Comparison of ENCODE assay signal across 23 mouse cellular contexts in genomic region chr5:115359851-115360372, GRCm38 (mm10). TPM values are rescaled to one million over a fixed set of nuclear protein-coding genes. Genes with fewer than 3 reads are reported as not detected.
DNase-seq lines count a peak whose midpoint lies in the region; ATAC-seq and TF ChIP-seq lines count a peak whose summit lies in the region.
"Had no signal": no experiment of that assay in that cellular context is flagged by ENCODE, and none has a peak within 500 bp of the region (broad histone marks: within the 10 kb centered on the region; RNA-seq: fewer than 3 reads in every experiment).

No protein-coding gene starts in this region.

- no peak for TF ChIP-seq POLR2A in CH12.LX (IDR thresholded peaks at IDR 0.05; ENCODE audit: low read depth, low read length)

- dilution Hi-C loops in CH12.LX (cut with MboI; ENCODE audit: extremely low pct_ligation_motif_present, extremely low pct_unique_long_range_greater_than_20kb, low sequenced_read_pairs) = no loop called here

- no peak overlapping the region for H3K4me2 ChIP-seq in forebrain, embryonic 14.5 days (ENCODE audit: low read length)
- no peak overlapping the region for H3K4me2 ChIP-seq in kidney, embryonic 16.5 days (replicated peaks; ENCODE audit: low read depth, low read length)
- peak overlapping the region; percentile 97 for H3K4me2 ChIP-seq in CH12.LX (ENCODE audit: insufficient read depth, low read depth, poor library complexity, severe bottlenecking)
- H3K4me2 ChIP-seq: forebrain, embryonic 15.5 days; limb, embryonic 13.5 days; liver, embryonic 13.5 days; lung, embryonic 14.5 days; midbrain, embryonic 12.5 days; neural tube, embryonic 12.5 days; stomach, embryonic 15.5 days had no signal

- no peak for TF ChIP-seq CTCF in CH12.LX (conservative IDR thresholded peaks at IDR 0.05 in 1 of 2, IDR thresholded peaks at IDR 0.05 in 1 of 2; ENCODE audit: low read depth in 2 of 2, low read length in 2 of 2)
- TF ChIP-seq CTCF in gastrocnemius, adult 2 months (IDR thresholded peaks at IDR 0.05) = no peak

- TF ChIP-seq RAD21 in CH12.LX (IDR thresholded peaks at IDR 0.05; ENCODE audit: low read depth, low read length) = no peak

- H3K36me3 ChIP-seq in forebrain, embryonic 10.5 days (replicated peaks) = no peaks in the 10 kb centered on the region
- H3K36me3 ChIP-seq in forebrain, embryonic 14.5 days (ENCODE audit: control insufficient read depth, insufficient read depth, low read length) = no peaks in the 10 kb centered on the region
- H3K36me3 ChIP-seq in kidney, embryonic 16.5 days (ENCODE audit: insufficient read depth, low read length) = no peaks in the 10 kb centered on the region
- peaks cover 4 to 24% of the 10 kb centered on the region in 2 experiments for H3K36me3 ChIP-seq in CH12.LX (replicated peaks in 1 of 2; ENCODE audit: control insufficient read depth in 1 of 2, insufficient read depth in 1 of 2, low read length in 1 of 2)
- no peaks in the 10 kb centered on the region for H3K36me3 ChIP-seq in embryonic facial prominence, embryonic 10.5 days (replicated peaks)
- H3K36me3 ChIP-seq: forebrain, embryonic 15.5 days; heart, embryonic 10.5 days; limb, embryonic 13.5 days; liver, embryonic 13.5 days; midbrain, embryonic 12.5 days; neural tube, embryonic 12.5 days; stomach, embryonic 15.5 days had no signal

- H3K4me3 ChIP-seq in forebrain, embryonic 10.5 days = no peak overlapping the region
- H3K4me3 ChIP-seq in forebrain, embryonic 14.5 days (ENCODE audit: low read depth, low read length) = no peak overlapping the region
- no peak overlapping the region for H3K4me3 ChIP-seq in kidney, embryonic 16.5 days (ENCODE audit: low read length)
- H3K4me3 ChIP-seq in CH12.LX (replicated peaks in 1 of 3; ENCODE audit: low read depth in 2 of 3, low read length in 2 of 3, poor library complexity in 1 of 3) = peak overlapping the region in 2 of 3 experiments; percentile 68 to 76
- no peak overlapping the region for H3K4me3 ChIP-seq in embryonic facial prominence, embryonic 10.5 days
- H3K4me3 ChIP-seq in gastrocnemius, adult 2 months = no peak overlapping the region
- H3K4me3 ChIP-seq: forebrain, embryonic 15.5 days; heart, embryonic 10.5 days; limb, embryonic 13.5 days; liver, embryonic 13.5 days; midbrain, embryonic 12.5 days; neural tube, embryonic 12.5 days; stomach, embryonic 15.5 days had no signal

- intact Hi-C loops in gastrocnemius, adult 2 months (cut with DNase I) = loop anchor here (1.0 kb wide), 1 partner anchor 81 kb away; no protein-coding TSS in a partner anchor

- peak overlapping the region; percentile 83 for H3K27ac ChIP-seq in forebrain, embryonic 10.5 days
- H3K27ac ChIP-seq in forebrain, embryonic 14.5 days (ENCODE audit: low read depth, low read length) = no peak overlapping the region; the same call in 1 of the 2 replicates
- H3K27ac ChIP-seq in kidney, embryonic 16.5 days (ENCODE audit: low read length) = 0 out of 2 replicates have a peak overlapping the region, but pooled peaks have one; percentile 24
- H3K27ac ChIP-seq in CH12.LX (ENCODE audit: insufficient read depth, low read depth) = no peak overlapping the region
- peak overlapping the region; percentile 59 for H3K27ac ChIP-seq in embryonic facial prominence, embryonic 10.5 days (replicated peaks)
- no peak overlapping the region for H3K27ac ChIP-seq in gastrocnemius, adult 2 months
- H3K27ac ChIP-seq: forebrain, embryonic 15.5 days; limb, embryonic 13.5 days; liver, embryonic 13.5 days; midbrain, embryonic 12.5 days; neural tube, embryonic 12.5 days; stomach, embryonic 15.5 days had no signal

- no peak for ATAC-seq in forebrain, embryonic 14.5 days
- no peak for ATAC-seq in kidney, embryonic 16.5 days (ENCODE audit: low FRiP score, low TSS enrichment)
- ATAC-seq: activated CD4-positive, CD25-positive, alpha-beta regulatory T cell, adult 4 months; forebrain, embryonic 15.5 days; Patski had no signal

- in situ Hi-C loops in CH12.LX (cut with MboI; ENCODE audit: low pct_ligation_motif_present, low pct_unique_long_range_greater_than_20kb, low sequenced_read_pairs) = no loop called here

- peaks cover 10% of the 10 kb centered on the region for H3K79me2 ChIP-seq in CH12.LX (replicated peaks; ENCODE audit: control insufficient read depth, extremely low read depth, insufficient read depth, poor library complexity, severe bottlenecking)

- no peak for TF ChIP-seq EP300 in CH12.LX (IDR thresholded peaks at IDR 0.05; ENCODE audit: low read length)

- WGBS in forebrain, embryonic 10.5 days = 72% methylated on average over 5 of the region's 5 CpGs
- 67% methylated on average over 5 of the region's 5 CpGs for WGBS in forebrain, embryonic 14.5 days
- WGBS in kidney, embryonic 16.5 days = 39% methylated on average over 5 of the region's 5 CpGs
- WGBS in embryonic facial prominence, embryonic 10.5 days = 70% methylated on average over 5 of the region's 5 CpGs

- no peak for DNase-seq in forebrain, embryonic 10.5 days (ENCODE audit: extremely low spot score, low spot score)
- DNase-seq in forebrain, embryonic 14.5 days (ENCODE audit: low spot score) = no peak
- DNase-seq in kidney, postnatal 36 days = no peak
- no peak for DNase-seq in CH12.LX (ENCODE audit: extremely low read depth)
- DNase-seq in embryonic facial prominence, embryonic 10.5 days (ENCODE audit: low spot score) = no peak
- DNase-seq in layer of hippocampus, postnatal 25 days (ENCODE audit: extremely low spot score in 1 of 2, low spot score in 1 of 2) = no peak
- no peak for DNase-seq in gastrocnemius, adult 2 months
- DNase-seq: cerebellum, adult 8-10 months; kidney, postnatal 14 days; layer of hippocampus, adult 9-11 months; liver, embryonic 13.5 days; lung, embryonic 14.5 days; lung, postnatal 4 days; right cerebral cortex, postnatal 14 days had no signal

- no peaks in the 10 kb centered on the region; the same call in 1 of the 2 replicates for H3K27me3 ChIP-seq in forebrain, embryonic 10.5 days (ENCODE audit: poor library complexity, severe bottlenecking)
- H3K27me3 ChIP-seq in forebrain, embryonic 14.5 days (replicated peaks; ENCODE audit: control insufficient read depth, insufficient read depth, low read length) = no peaks in the 10 kb centered on the region
- no peaks in the 10 kb centered on the region for H3K27me3 ChIP-seq in kidney, embryonic 16.5 days (ENCODE audit: insufficient read depth, low read length)
- H3K27me3 ChIP-seq in CH12.LX (replicated peaks) = no peaks in the 10 kb centered on the region
- H3K27me3 ChIP-seq in embryonic facial prominence, embryonic 10.5 days (replicated peaks; ENCODE audit: low read depth, poor library complexity, severe bottlenecking) = no peaks in the 10 kb centered on the region
- H3K27me3 ChIP-seq: forebrain, embryonic 15.5 days; limb, embryonic 13.5 days; midbrain, embryonic 12.5 days; neural tube, embryonic 12.5 days; stomach, embryonic 15.5 days had no signal

- no peaks in the 10 kb centered on the region for H3K9me3 ChIP-seq in forebrain, embryonic 10.5 days
- no peaks in the 10 kb centered on the region for H3K9me3 ChIP-seq in forebrain, embryonic 14.5 days (replicated peaks; ENCODE audit: control insufficient read depth, low read length)
- H3K9me3 ChIP-seq in kidney, embryonic 16.5 days (ENCODE audit: low read length) = no peaks in the 10 kb centered on the region
- no peaks in the 10 kb centered on the region for H3K9me3 ChIP-seq in CH12.LX (replicated peaks; ENCODE audit: low read length)
- no peaks in the 10 kb centered on the region for H3K9me3 ChIP-seq in embryonic facial prominence, embryonic 10.5 days
- H3K9me3 ChIP-seq: forebrain, embryonic 15.5 days; heart, embryonic 10.5 days; limb, embryonic 13.5 days; liver, embryonic 13.5 days; midbrain, embryonic 12.5 days; neural tube, embryonic 12.5 days; stomach, embryonic 15.5 days had no signal

- no peak overlapping the region for H3K9ac ChIP-seq in forebrain, embryonic 14.5 days (ENCODE audit: low read length)
- H3K9ac ChIP-seq in kidney, embryonic 16.5 days (replicated peaks; ENCODE audit: low read length) = no peak overlapping the region
- H3K9ac ChIP-seq in CH12.LX (ENCODE audit: insufficient read depth, low read depth) = peak overlapping the region; percentile 88
- H3K9ac ChIP-seq: forebrain, embryonic 15.5 days; limb, embryonic 13.5 days; liver, embryonic 13.5 days; lung, embryonic 14.5 days; midbrain, embryonic 12.5 days; neural tube, embryonic 12.5 days; stomach, embryonic 15.5 days had no signal

- H3K4me1 ChIP-seq in forebrain, embryonic 10.5 days = peaks cover 40% of the 10 kb centered on the region
- no peaks in the 10 kb centered on the region for H3K4me1 ChIP-seq in forebrain, embryonic 14.5 days (ENCODE audit: control insufficient read depth, insufficient read depth, low read length)
- no peaks in the 10 kb centered on the region for H3K4me1 ChIP-seq in kidney, embryonic 16.5 days (ENCODE audit: insufficient read depth, low read length)
- H3K4me1 ChIP-seq in CH12.LX (ENCODE audit: control insufficient read depth in 1 of 2, insufficient read depth in 2 of 2) = peaks cover 8 to 12% of the 10 kb centered on the region in 2 experiments
- H3K4me1 ChIP-seq in embryonic facial prominence, embryonic 10.5 days = peaks cover 30% of the 10 kb centered on the region
- H3K4me1 ChIP-seq: heart, embryonic 10.5 days; limb, embryonic 13.5 days; liver, embryonic 13.5 days; stomach, embryonic 15.5 days had no signal

RNA-seq across cellular contexts. Expression of gene Cox6a1, which starts 11.1 kb away (rescaled TPM):
- polyA plus RNA-seq in forebrain, embryonic 10.5 days (2016; fragmentation: Nextera tagmentation; extraction: Ambion mirVana) = 754 and 787 TPM in 2 replicates
- 1,083 and 1,200 TPM in 2 replicates for polyA plus RNA-seq in forebrain, embryonic 14.5 days (2014; fragmentation: Nextera tagmentation; extraction: Ambion mirVana)
- polyA plus RNA-seq in kidney, embryonic 16.5 days (2015; fragmentation: Nextera tagmentation; extraction: Ambion mirVana) = 1,046 and 1,071 TPM in 2 replicates
- total RNA-seq in CH12.LX (2012; rRNA removed) = 546 and 673 TPM in 2 replicates
- total RNA-seq in CH12.LX (2014; rRNA removed) = 203 and 257 TPM in 2 replicates
- polyA plus RNA-seq in CH12.LX (2012; ENCODE audit: insufficient read length, low read depth) = 612 and 618 TPM in 2 replicates
- polyA plus RNA-seq in embryonic facial prominence, embryonic 10.5 days (2016; fragmentation: Nextera tagmentation; extraction: Ambion mirVana) = 716 and 739 TPM in 2 replicates
- 100 to 1,000 TPM; 814 to 862 TPM for total RNA-seq in layer of hippocampus, postnatal 25 days (2021)
- total RNA-seq in gastrocnemius, adult 2 months (2021) = 10 to 100 TPM; 38.7 to 60.9 TPM

RNA-seq across cellular contexts. Expression of gene Triap1, which starts 18.9 kb away (rescaled TPM):
- 56.6 and 57.7 TPM in 2 replicates for polyA plus RNA-seq in forebrain, embryonic 10.5 days (2016; fragmentation: Nextera tagmentation; extraction: Ambion mirVana)
- polyA plus RNA-seq in forebrain, embryonic 14.5 days (2014; fragmentation: Nextera tagmentation; extraction: Ambion mirVana) = 56.4 and 57.6 TPM in 2 replicates
- polyA plus RNA-seq in kidney, embryonic 16.5 days (2015; fragmentation: Nextera tagmentation; extraction: Ambion mirVana) = 56.3 and 58.5 TPM in 2 replicates
- total RNA-seq in CH12.LX (2012; rRNA removed) (33.7 and 36.9 TPM in 2 replicates), CH12.LX (2014; rRNA removed) (31.4 and 31.8 TPM in 2 replicates)
- polyA plus RNA-seq in CH12.LX (2012; ENCODE audit: insufficient read length, low read depth) = 36.1 and 38.2 TPM in 2 replicates
- 54.2 and 55.7 TPM in 2 replicates for polyA plus RNA-seq in embryonic facial prominence, embryonic 10.5 days (2016; fragmentation: Nextera tagmentation; extraction: Ambion mirVana)
- 10 to 100 TPM; 22.9 to 28.6 TPM for total RNA-seq in layer of hippocampus, postnatal 25 days (2021)
- total RNA-seq in gastrocnemius, adult 2 months (2021) = 10 to 100 TPM; 19.1 to 20.3 TPM

RNA-seq across cellular contexts. Expression of gene Gatc, which starts 18.9 kb away (rescaled TPM):
- polyA plus RNA-seq in forebrain, embryonic 10.5 days (2016; fragmentation: Nextera tagmentation; extraction: Ambion mirVana) = 37.6 and 40.2 TPM in 2 replicates
- polyA plus RNA-seq in forebrain, embryonic 14.5 days (2014; fragmentation: Nextera tagmentation; extraction: Ambion mirVana) = 30.1 and 32.9 TPM in 2 replicates
- polyA plus RNA-seq in kidney, embryonic 16.5 days (2015; fragmentation: Nextera tagmentation; extraction: Ambion mirVana) = 25.2 and 32.0 TPM in 2 replicates
- 6.2 and 7.3 TPM in 2 replicates for total RNA-seq in CH12.LX (2012; rRNA removed)
- 11.7 and 14.4 TPM in 2 replicates for total RNA-seq in CH12.LX (2014; rRNA removed)
- 27.0 and 34.0 TPM in 2 replicates for polyA plus RNA-seq in CH12.LX (2012; ENCODE audit: insufficient read length, low read depth)
- polyA plus RNA-seq in embryonic facial prominence, embryonic 10.5 days (2016; fragmentation: Nextera tagmentation; extraction: Ambion mirVana) = 34.8 and 38.0 TPM in 2 replicates
- total RNA-seq in layer of hippocampus, postnatal 25 days (2021) = 10 to 100 TPM; 21.5 to 24.4 TPM
- 10 to 100 TPM; 22.2 to 28.0 TPM for total RNA-seq in gastrocnemius, adult 2 months (2021)

RNA-seq across cellular contexts. Expression of gene Srsf9, which starts 32.9 kb away (rescaled TPM):
- polyA plus RNA-seq in forebrain, embryonic 10.5 days (2016; fragmentation: Nextera tagmentation; extraction: Ambion mirVana) = 399 and 417 TPM in 2 replicates
- polyA plus RNA-seq in forebrain, embryonic 14.5 days (2014; fragmentation: Nextera tagmentation; extraction: Ambion mirVana) = 165 and 169 TPM in 2 replicates
- polyA plus RNA-seq in kidney, embryonic 16.5 days (2015; fragmentation: Nextera tagmentation; extraction: Ambion mirVana) = 208 and 258 TPM in 2 replicates
- 73.4 and 82.8 TPM in 2 replicates for total RNA-seq in CH12.LX (2012; rRNA removed)
- 117 and 121 TPM in 2 replicates for total RNA-seq in CH12.LX (2014; rRNA removed)
- 112 and 130 TPM in 2 replicates for polyA plus RNA-seq in CH12.LX (2012; ENCODE audit: insufficient read length, low read depth)
- polyA plus RNA-seq in embryonic facial prominence, embryonic 10.5 days (2016; fragmentation: Nextera tagmentation; extraction: Ambion mirVana) = 391 and 411 TPM in 2 replicates
- 10 to 100 TPM; 79.8 to 90.6 TPM for total RNA-seq in layer of hippocampus, postnatal 25 days (2021)
- total RNA-seq in gastrocnemius, adult 2 months (2021) = 10 to 100 TPM in 1 of 2 experiments, 1 to 10 TPM in 1; 9.3 to 12.1 TPM

RNA-seq across cellular contexts. Expression of gene Dynll1, which starts 59.1 kb away (rescaled TPM):
- polyA plus RNA-seq in forebrain, embryonic 10.5 days (2016; fragmentation: Nextera tagmentation; extraction: Ambion mirVana) = 1,650 and 1,695 TPM in 2 replicates
- 1,615 and 1,740 TPM in 2 replicates for polyA plus RNA-seq in forebrain, embryonic 14.5 days (2014; fragmentation: Nextera tagmentation; extraction: Ambion mirVana)
- 1,559 and 1,634 TPM in 2 replicates for polyA plus RNA-seq in kidney, embryonic 16.5 days (2015; fragmentation: Nextera tagmentation; extraction: Ambion mirVana)
- total RNA-seq in CH12.LX (2012; rRNA removed) = 312 and 488 TPM in 2 replicates
- 456 and 502 TPM in 2 replicates for total RNA-seq in CH12.LX (2014; rRNA removed)
- 516 and 646 TPM in 2 replicates for polyA plus RNA-seq in CH12.LX (2012; ENCODE audit: insufficient read length, low read depth)
- polyA plus RNA-seq in embryonic facial prominence, embryonic 10.5 days (2016; fragmentation: Nextera tagmentation; extraction: Ambion mirVana) = 1,787 and 1,839 TPM in 2 replicates
- total RNA-seq in layer of hippocampus, postnatal 25 days (2021) = 100 to 1,000 TPM; 799 to 873 TPM
- total RNA-seq in gastrocnemius, adult 2 months (2021) = 100 to 1,000 TPM in 1 of 2 experiments, 10 to 100 TPM in 1; 48.4 to 115 TPM

Comparison
In these comparisons a context has a peak if more than half of its experiments do, and no peak if none do; other contexts are left out.
1. H3K27ac ChIP-seq: peak in forebrain, embryonic 10.5 days (single experiment), kidney, embryonic 16.5 days (single experiment) and embryonic facial prominence, embryonic 10.5 days (single experiment); none in forebrain, embryonic 14.5 days (single experiment), CH12.LX (single experiment) and gastrocnemius, adult 2 months (single experiment).
2. H3K4me3 ChIP-seq: peak in CH12.LX (2 of 3); none in forebrain, embryonic 10.5 days (single experiment), forebrain, embryonic 14.5 days (single experiment), kidney, embryonic 16.5 days (single experiment), embryonic facial prominence, embryonic 10.5 days (single experiment) and gastrocnemius, adult 2 months (single experiment).